Mouse (Mus musculus): Measurements from ENCODE around the gene Saa4. TPM values are rescaled to one million over a fixed set of nuclear protein-coding genes. Genes with fewer than 3 reads are reported as not detected.
"Not testable (repeated sequence)": the region's sequence is repeated elsewhere in the genome, so short reads cannot be mapped to it uniquely, and the experiment has no call there.

Gene Saa4
- total RNA-seq, 2 experiments from 2014 or later, result not detected

DNA sequence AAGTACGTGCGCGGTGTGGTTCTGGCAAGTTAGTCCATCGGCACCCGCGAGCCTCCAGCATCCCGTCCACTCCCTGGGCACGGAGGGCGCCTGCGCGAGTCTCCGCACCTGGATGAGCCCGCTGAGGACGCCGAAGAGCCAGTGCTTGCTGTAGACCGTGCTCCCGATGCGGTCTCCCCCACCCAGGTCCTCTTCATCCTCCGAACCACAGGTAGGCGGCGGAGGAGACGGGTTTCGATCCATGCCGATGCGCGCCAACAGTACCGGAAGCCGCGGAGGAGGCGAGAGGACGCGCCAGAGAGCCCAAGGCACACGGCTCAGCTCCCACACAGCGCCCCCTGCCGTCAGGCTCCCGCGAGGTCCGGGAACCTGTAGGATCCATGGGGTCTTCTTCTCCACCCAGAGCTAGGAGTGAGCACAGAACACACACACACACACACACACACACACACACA lies 22.0 kb downstream of the Saa4 start, which contains the start of gene Saal1:
Gene Saal1, minus strand, starts transcription at position 291 of the 455 bp plus-strand sequence.
- DNase-seq, result peak; percentile 90
- peak within 1 kb of the TSS; percentile 97 for H3K4me3 ChIP-seq
- peak; percentile 79 for TF ChIP-seq CTCF (IDR thresholded peaks at IDR 0.05)
- peak within 1 kb of the TSS; percentile 90 for H3K27ac ChIP-seq
- intact Hi-C loops (cut with DNase I), result no loop called here

DNA sequence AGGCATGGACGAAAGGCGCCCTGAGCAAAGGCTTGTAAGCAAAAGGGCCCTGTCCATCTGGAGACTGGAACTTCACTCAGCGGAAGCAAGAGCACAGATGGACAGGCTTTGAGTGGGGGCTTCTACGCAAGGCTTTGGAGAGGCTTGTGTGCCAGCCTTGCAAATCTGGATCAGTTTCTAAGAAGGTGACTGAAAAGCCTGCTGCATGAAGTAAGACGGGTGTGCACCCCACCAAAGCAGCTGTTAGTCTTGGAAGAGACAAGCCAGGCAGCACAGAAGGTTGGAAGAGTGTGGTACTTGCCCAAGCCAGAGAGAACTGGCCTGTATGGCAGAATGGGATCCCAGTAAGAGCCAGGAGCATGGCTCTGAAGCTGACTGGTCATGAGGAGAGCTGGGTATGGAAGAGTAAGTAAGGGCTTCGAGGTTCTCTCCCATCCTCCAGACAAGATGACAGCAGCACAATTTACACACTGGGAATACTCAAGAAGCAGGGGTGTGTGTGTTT lies 31.8 kb downstream of the Saa4 start:
- no peak for DNase-seq
- no peak for TF ChIP-seq CTCF (IDR thresholded peaks at IDR 0.05)
- Histone ChIP-seq H3K27ac (no peak overlapping the region), H3K4me3 (no peak overlapping the region)
- intact Hi-C loops (cut with DNase I), result no loop called here

DNA sequence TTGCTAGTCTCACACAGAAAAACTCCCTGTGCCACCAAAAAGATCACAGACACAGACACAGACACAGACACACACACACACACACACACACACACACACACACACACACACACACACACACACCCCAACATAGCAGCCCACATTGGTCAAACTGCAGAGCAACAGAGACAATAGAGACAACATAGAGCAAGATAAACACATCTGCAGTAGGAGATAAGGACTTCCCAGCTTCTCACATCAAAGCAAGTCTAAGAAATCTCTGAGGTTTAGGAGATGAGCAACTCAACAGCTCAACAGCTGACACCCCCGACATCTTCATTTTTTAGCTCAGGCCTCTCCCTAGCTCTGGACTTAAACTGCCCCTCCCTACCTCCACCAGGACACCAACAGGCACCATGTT lies 35.6 kb downstream of the Saa4 start:
- no peak for DNase-seq
- Histone ChIP-seq H3K4me3 (no peak overlapping the region), H3K27ac (no peak overlapping the region)
- intact Hi-C loops (cut with DNase I), result no loop called here
- no peak for TF ChIP-seq CTCF (IDR thresholded peaks at IDR 0.05)

DNA sequence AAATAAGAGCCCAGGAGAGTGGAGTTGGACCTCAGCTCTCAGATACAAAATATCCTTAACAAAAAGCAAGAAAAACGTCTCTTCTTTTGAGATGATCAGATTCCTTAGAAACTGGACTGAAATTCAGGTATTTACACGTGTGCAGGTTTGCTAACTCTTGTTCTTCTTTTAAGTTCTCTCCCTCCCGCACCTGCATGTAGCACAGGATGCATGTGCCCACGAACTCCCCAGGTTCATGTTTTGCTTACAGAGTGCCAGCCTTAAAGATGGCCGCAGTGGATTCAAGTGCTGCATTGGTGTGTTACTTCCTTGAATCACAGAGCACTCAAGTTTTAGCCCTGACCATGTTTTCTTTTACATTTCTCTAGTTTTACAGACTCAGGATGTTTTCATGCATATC lies 45.6 kb downstream of the Saa4 start:
- Histone ChIP-seq H3K4me3 (no peak overlapping the region), H3K27ac (no peak overlapping the region)
- DNase-seq, result no peak
- TF ChIP-seq CTCF (IDR thresholded peaks at IDR 0.05), result no peak
- intact Hi-C loops (cut with DNase I), result no loop called here

DNA sequence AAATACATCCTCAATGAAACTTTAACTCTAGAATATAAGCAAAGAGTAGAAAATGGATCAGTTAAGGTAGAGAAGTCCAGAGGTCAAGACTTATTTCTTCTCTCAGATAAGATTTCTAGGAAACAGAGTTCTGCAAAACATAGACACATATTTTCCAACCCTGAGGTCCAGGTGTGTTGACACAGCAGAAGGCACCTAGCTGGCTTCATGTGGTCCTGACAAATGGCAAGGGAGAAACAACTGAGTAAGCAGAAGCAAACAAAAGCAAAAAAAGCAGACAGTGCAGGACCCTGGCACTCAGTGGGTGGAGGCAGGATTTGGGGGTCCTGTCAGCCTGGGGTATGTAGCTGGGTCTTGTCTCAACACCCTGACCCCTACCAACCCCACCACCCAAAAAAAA lies 51.7 kb downstream of the Saa4 start:
- Histone ChIP-seq H3K27ac (no peak overlapping the region), H3K4me3 (no peak overlapping the region)
- no peak for TF ChIP-seq CTCF (IDR thresholded peaks at IDR 0.05)
- DNase-seq, result no peak
- intact Hi-C loops (cut with DNase I), result no loop called here

DNA sequence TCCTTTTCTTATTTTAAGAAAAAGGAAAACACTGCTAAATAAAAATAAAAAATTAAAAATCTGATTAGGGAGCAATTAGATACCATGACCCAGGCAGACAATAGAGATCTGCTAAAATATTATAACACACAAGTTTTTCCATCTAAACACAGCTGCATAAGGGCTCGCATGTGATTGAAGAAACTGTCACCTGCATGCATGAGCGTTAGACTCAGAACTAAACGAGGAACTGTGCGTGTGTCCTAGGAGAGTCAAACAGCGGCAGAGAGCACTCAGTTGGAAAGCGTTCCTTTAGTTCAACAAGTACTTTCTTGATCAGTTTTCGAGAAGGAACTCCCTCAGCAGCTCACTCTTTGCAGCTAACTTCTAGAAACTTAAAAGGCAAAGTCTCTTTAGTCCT lies 53.4 kb downstream of the Saa4 start:
- intact Hi-C loops (cut with DNase I); H3K4me3 ChIP-seq; DNase-seq: not testable (repeated sequence)

DNA sequence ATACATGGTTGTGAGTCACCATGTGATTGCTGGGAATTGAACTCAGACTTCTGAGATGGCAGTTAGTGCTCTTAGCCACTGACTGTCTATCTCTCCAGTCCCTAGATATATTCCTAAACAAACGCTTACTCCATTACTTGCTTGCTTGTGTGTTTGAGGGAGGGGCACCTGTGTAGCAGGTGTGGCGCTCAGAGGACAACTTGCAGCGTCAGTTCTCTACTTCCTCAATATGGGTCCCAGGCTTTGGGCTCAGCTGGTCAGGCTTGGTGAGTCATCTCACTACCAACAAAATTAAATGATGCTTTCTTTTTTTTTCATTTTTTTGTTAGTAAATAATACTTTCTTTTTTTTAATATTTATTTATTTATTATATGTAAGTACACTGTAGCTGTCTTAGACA lies 54.0 kb downstream of the Saa4 start:
- Histone ChIP-seq H3K27ac (no peak overlapping the region), H3K4me3 (no peak overlapping the region)
- intact Hi-C loops (cut with DNase I), result no loop called here
- DNase-seq, result no peak
- TF ChIP-seq CTCF (IDR thresholded peaks at IDR 0.05), result no peak

More for the DNA sequence above, 53.4 kb downstream of the Saa4 start:
- H3K27ac ChIP-seq, result not testable (repeated sequence)

Other genes with a start within 250 kb of the Saa4 start
- gene Sergef, start 92.8 kb downstream of the Saa4 start, total RNA-seq (2021), result 1 to 10 TPM; 2.1 to 3.5 TPM
- under 1 TPM; 0.22 to 0.94 TPM for gene Tph1, start 60.1 kb downstream of the Saa4 start, total RNA-seq (2021)
- gene Saal1, start 21.9 kb downstream of the Saa4 start, total RNA-seq (2021), result 1 to 10 TPM; 2.7 to 3.3 TPM
- gene Saa3, start 16.9 kb downstream of the Saa4 start, total RNA-seq (2021), result not detected
- gene Saa1, start 10.4 kb upstream of the Saa4 start, total RNA-seq (2021), result not detected
- gene Saa2, start 19.2 kb upstream of the Saa4 start, total RNA-seq (2021), result not detected
- 10 to 100 TPM in 1 of 2 experiments, 1 to 10 TPM in 1; 9.7 to 11.3 TPM for gene Hps5, start 63.5 kb upstream of the Saa4 start, total RNA-seq (2021)
- gene Gtf2h1, start 63.5 kb upstream of the Saa4 start, total RNA-seq (2021), result 10 to 100 TPM; 17.7 to 18.6 TPM
- gene Ldha, start 108.9 kb upstream of the Saa4 start, total RNA-seq (2021), result 1,000 to 10,000 TPM; 2,441 to 2,897 TPM
- gene Ldhc, start 128.6 kb upstream of the Saa4 start, total RNA-seq (2021), result not detected
- gene Tsg101, start 187.4 kb upstream of the Saa4 start, total RNA-seq (2021), result 10 to 100 TPM; 49.8 to 50.6 TPM
- gene Uevld, start 225.9 kb upstream of the Saa4 start, total RNA-seq (2021), result 10 to 100 TPM; 11.2 to 11.9 TPM

Data from gastrocnemius, adult 2 months (tissue).